Mouse (Mus musculus): ENCODE results near the gene AC140267.1.

The AC140267.1 gene

GRCm38 (mm10) chr15:80235535-80235934 is at the start of gene AC140267.1:
TSS of gene AC140267.1 (plus strand) at chr15:80235835.
- no peak for DNase-seq (ENCODE audit: low spot score)

GRCm38 (mm10) chr15:80188927-80189326 is 46.7 kb upstream of the AC140267.1 start:
- DNase-seq (ENCODE audit: low spot score) = no peak

- DNase-seq (ENCODE audit: low spot score) = no peak
These were observed 45.6 kb upstream of the AC140267.1 start for GRCm38 (mm10) chr15:80190075-80190474.

GRCm38 (mm10) chr15:80191585-80192245 is 43.9 kb upstream of the AC140267.1 start:
- no peak for DNase-seq (ENCODE audit: low spot score)

- DNase-seq (ENCODE audit: low spot score) = no peak
These were observed 43.4 kb upstream of the AC140267.1 start for GRCm38 (mm10) chr15:80192246-80192585.

GRCm38 (mm10) chr15:80192847-80193246 is 42.8 kb upstream of the AC140267.1 start:
- DNase-seq (ENCODE audit: low spot score) = no peak

- DNase-seq (ENCODE audit: low spot score) = no peak
These were observed 36.1 kb upstream of the AC140267.1 start for GRCm38 (mm10) chr15:80199556-80199955.

- no peak for DNase-seq (ENCODE audit: low spot score)
These were observed 33.4 kb upstream of the AC140267.1 start for GRCm38 (mm10) chr15:80202111-80202775.

- DNase-seq (ENCODE audit: low spot score) = no peak
These were observed 32.2 kb upstream of the AC140267.1 start for GRCm38 (mm10) chr15:80203406-80203805.

- no peak for DNase-seq (ENCODE audit: low spot score)
These were observed 29.5 kb upstream of the AC140267.1 start for GRCm38 (mm10) chr15:80206057-80206565.

- DNase-seq (ENCODE audit: low spot score) = no peak
These were observed 27.2 kb upstream of the AC140267.1 start for GRCm38 (mm10) chr15:80208446-80208845.

- no peak for DNase-seq (ENCODE audit: low spot score)
These were observed 21.9 kb upstream of the AC140267.1 start for GRCm38 (mm10) chr15:80213688-80214087.

GRCm38 (mm10) chr15:80215716-80216479 is 19.7 kb upstream of the AC140267.1 start:
- peak; percentile 34 for DNase-seq (ENCODE audit: low spot score)

GRCm38 (mm10) chr15:80216480-80216820 is 19.2 kb upstream of the AC140267.1 start:
- DNase-seq (ENCODE audit: low spot score) = no peak

GRCm38 (mm10) chr15:80217476-80217875 is 18.2 kb upstream of the AC140267.1 start:
- no peak for DNase-seq (ENCODE audit: low spot score)

GRCm38 (mm10) chr15:80219211-80219610 is 16.4 kb upstream of the AC140267.1 start:
- DNase-seq (ENCODE audit: low spot score) = peak; percentile 43

GRCm38 (mm10) chr15:80219705-80220657 is 15.7 kb upstream of the AC140267.1 start:
- DNase-seq (ENCODE audit: low spot score) = no peak

GRCm38 (mm10) chr15:80221031-80221430 is 14.6 kb upstream of the AC140267.1 start:
- no peak for DNase-seq (ENCODE audit: low spot score)

GRCm38 (mm10) chr15:80223751-80224150 is 11.9 kb upstream of the AC140267.1 start:
- no peak for DNase-seq (ENCODE audit: low spot score)

GRCm38 (mm10) chr15:80225208-80225607 is 10.4 kb upstream of the AC140267.1 start:
- peak; percentile 78 for DNase-seq (ENCODE audit: low spot score)

- peak; percentile 68 for DNase-seq (ENCODE audit: low spot score)
These were observed 9.8 kb upstream of the AC140267.1 start for GRCm38 (mm10) chr15:80225796-80226195.
